Mouse (Mus musculus) intestine, embryonic 16.5 days (tissue): ENCODE measurements at regions not wholly inside any gene's neighbourhood (a gene's known extent, or its start where the extent isn't known, plus 50 kb on each side); places are given as distances from the start of the nearest gene placed in this dataset.

ENCODE experiments used
- ATAC-seq: fragments of 200-750 bp; cut with Nextera tagmentation; 2 replicates; pipeline ENCODE4 v1.8.0; 2017; ENCODE audit warnings: moderate TSS enrichment, moderate library complexity
- H3K27ac ChIP-seq: fragments of 300-500 bp; sonication (generic); 2 replicates; pipeline ENCODE4 v1.5.1; 2014; ENCODE audit warnings: mild to moderate bottlenecking, low read length
- H3K27me3 ChIP-seq: fragments of 300-500 bp; sonication (generic); replicated peaks from 2 replicates; pipeline ENCODE4 v1.6.1; 2014; ENCODE audit warnings: low read length, control low read depth, mixed read lengths; ENCODE audit not compliant: control insufficient read depth, insufficient read depth
- H3K36me3 ChIP-seq: fragments of 300-500 bp; sonication (generic); 2 replicates; pipeline ENCODE4 v1.6.1; 2014; ENCODE audit warnings: low read length, control low read depth; ENCODE audit not compliant: control insufficient read depth, insufficient read depth
- H3K4me1 ChIP-seq: fragments of 300-500 bp; sonication (generic); 2 replicates; pipeline ENCODE4 v1.6.1; 2014; ENCODE audit warnings: low read length, control low read depth, mixed read lengths; ENCODE audit not compliant: control insufficient read depth, insufficient read depth
- H3K4me2 ChIP-seq: fragments of 300-500 bp; sonication (generic); 2 replicates; pipeline ENCODE4 v1.6.1; 2014; ENCODE audit warnings: low read depth, low read length, control low read depth
- H3K4me3 ChIP-seq: fragments of 300-500 bp; sonication (generic); 2 replicates; pipeline ENCODE4 v1.5.1; 2014; ENCODE audit warnings: mild to moderate bottlenecking, low read length
- H3K9ac ChIP-seq: fragments of 300-500 bp; sonication (generic); 2 replicates; pipeline ENCODE4 v1.6.1; 2014; ENCODE audit warnings: low read depth, low read length
- H3K9me3 ChIP-seq: fragments of 300-500 bp; sonication (generic); 2 replicates; pipeline ENCODE4 v1.6.1; 2016; ENCODE audit warnings: low read length, control low read depth; ENCODE audit not compliant: control insufficient read depth
- WGBS: fragments of 180-500 bp; shearing (Covaris S2); extraction: QIAGEN DNeasy Blood & Tissue Kit; methylation state at CpG from one replicate; pipeline ENCODE4 v1.1.7; 2014; 5-methylcytosine and 5-hydroxymethylcytosine counted together

DNA sequence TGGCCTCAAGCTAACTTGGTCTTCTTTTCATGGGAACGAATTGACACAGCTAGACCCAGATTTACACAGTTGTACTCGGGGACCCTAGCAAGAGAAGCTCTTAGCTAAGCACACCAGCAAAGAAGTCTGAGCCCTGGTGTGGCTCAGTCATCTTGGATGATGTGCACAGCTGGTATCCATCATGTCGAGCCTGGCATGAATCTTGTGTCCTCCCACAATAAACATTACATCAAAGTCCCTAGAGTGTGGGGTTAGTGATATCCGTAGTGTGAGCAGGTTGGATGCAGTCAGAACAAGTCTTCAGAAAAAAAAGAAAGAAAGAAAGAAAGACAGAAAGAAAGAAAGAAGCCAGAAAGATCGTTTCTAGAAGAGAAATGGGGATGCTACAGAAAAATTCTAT, 52.1 kb upstream of the Hmcn1 start:
- H3K36me3 ChIP-seq = no peaks in the 10 kb centered on the region
- 57% methylated on average over 5 of the region's 5 CpGs for WGBS
- no peak for ATAC-seq

GRCm38 (mm10) chr1:151046626-151047025, 53.4 kb upstream of the Hmcn1 start:
- Histone ChIP-seq H3K27ac (no peak overlapping the region), H3K36me3 (no peaks in the 10 kb centered on the region), H3K27me3 (no peaks in the 10 kb centered on the region), H3K9me3 (no peaks in the 10 kb centered on the region), H3K9ac (no peak overlapping the region), H3K4me2 (no peak overlapping the region), H3K4me3 (no peak overlapping the region), H3K4me1 (no peaks in the 10 kb centered on the region)
- ATAC-seq = no peak
- WGBS = 51% methylated on average over 7 of the region's 7 CpGs

More for the DNA sequence above, 52.1 kb upstream of the Hmcn1 start:
- Histone ChIP-seq H3K4me1 (no peaks in the 10 kb centered on the region), H3K9me3 (no peaks in the 10 kb centered on the region), H3K27me3 (no peaks in the 10 kb centered on the region), H3K27ac (no peak overlapping the region), H3K4me2 (no peak overlapping the region), H3K4me3 (no peak overlapping the region), H3K9ac (no peak overlapping the region)

DNA sequence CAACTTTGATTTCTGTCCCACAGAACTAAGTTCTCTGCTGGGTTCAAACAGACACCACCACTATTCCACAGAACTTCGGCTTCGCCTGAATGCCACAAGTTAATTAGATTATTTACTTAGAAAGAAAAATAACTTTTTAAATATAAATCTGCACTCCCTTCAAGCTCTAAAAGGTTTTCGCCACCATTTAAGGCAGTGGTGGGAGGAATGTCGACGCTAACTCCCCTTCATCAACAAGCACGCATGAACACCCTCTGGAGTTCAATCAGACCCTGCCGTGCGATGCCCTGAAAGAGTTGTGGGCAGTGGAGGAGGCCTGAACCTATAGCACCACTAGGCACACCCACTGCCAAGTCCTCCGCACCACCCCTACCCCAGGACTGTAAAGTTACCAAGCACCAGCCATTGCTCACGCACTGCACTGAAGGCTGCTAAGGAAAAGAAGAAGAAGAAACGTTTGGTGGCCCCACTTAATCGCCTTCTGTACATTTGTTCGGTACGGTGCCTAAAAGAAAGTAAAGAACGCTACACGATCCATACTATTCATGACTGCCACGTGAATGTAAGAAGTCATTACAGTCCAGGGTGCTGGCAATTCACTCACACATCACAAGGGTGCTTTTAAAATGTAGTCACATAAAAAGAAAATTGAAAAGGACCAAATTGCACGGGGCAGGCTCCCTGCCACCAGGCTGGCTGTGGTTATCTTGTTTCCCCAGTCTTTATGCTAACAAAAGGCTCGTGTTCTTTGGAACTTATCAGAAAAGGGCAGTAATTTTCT, 56.7 kb upstream of the Hmcn1 start:
- 68% methylated on average over 19 of the region's 19 CpGs for WGBS
- no peak overlapping the region for H3K9ac ChIP-seq
- H3K36me3 ChIP-seq = no peaks in the 10 kb centered on the region
- peak; percentile 58 for ATAC-seq
- no peaks in the 10 kb centered on the region for H3K27me3 ChIP-seq
- H3K4me2 ChIP-seq = no peak overlapping the region
- H3K9me3 ChIP-seq = no peaks in the 10 kb centered on the region
- H3K4me3 ChIP-seq = no peak overlapping the region
- no peak overlapping the region for H3K27ac ChIP-seq
- H3K4me1 ChIP-seq = no peaks in the 10 kb centered on the region

DNA sequence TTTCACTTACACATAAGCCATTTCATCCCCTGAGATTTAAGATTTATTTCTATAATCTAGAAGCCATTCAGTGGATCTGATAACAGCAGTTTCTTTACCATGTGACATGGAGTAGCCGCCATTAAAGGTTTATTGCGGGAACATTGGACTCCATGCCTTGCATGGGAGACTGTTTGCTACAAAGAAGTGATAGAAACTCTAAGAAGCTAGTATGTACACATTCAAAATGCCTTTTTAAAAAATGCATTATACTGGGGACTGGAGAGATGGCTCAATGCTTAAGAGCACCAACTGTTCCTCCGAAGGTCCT, 57.2 kb upstream of the Hmcn1 start:
- H3K9me3 ChIP-seq = no peaks in the 10 kb centered on the region
- peak; percentile 62 for ATAC-seq
- H3K27ac ChIP-seq = no peak overlapping the region
- H3K9ac ChIP-seq = no peak overlapping the region
- no peaks in the 10 kb centered on the region for H3K27me3 ChIP-seq
- no peaks in the 10 kb centered on the region for H3K4me1 ChIP-seq
- no peaks in the 10 kb centered on the region for H3K36me3 ChIP-seq
- no peak overlapping the region for H3K4me2 ChIP-seq
- H3K4me3 ChIP-seq = no peak overlapping the region
- 72% methylated on average over 3 of the region's 3 CpGs for WGBS

DNA sequence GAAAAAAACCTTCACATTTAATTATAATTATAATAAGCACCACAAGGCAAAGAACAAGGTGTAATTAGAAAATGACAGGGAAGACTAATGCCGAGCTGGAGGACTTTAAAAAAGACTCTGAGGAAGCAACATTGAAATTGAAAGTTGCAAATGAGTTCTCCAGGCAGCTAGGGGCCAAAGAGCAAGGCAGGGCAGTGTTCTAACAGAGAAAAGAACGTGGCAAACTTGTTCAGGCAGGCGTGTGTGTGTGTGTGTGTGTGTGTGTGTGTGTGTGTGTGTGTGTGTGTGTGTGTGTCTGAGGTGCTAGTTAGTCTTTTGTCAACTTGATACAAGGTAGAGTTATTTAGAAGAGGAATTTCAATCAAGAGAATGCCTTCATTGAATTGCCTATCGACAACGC, 60.0 kb upstream of the Hmcn1 start:
- Histone ChIP-seq H3K4me3 (no peak overlapping the region), H3K4me2 (no peak overlapping the region), H3K9me3 (no peaks in the 10 kb centered on the region), H3K36me3 (no peaks in the 10 kb centered on the region), H3K4me1 (no peaks in the 10 kb centered on the region), H3K9ac (no peak overlapping the region), H3K27me3 (no peaks in the 10 kb centered on the region), H3K27ac (no peak overlapping the region)
- ATAC-seq = peak; percentile 64; the same call in 1 of the 2 replicates
- WGBS = 60% methylated on average over 5 of the region's 5 CpGs

GRCm38 (mm10) chr1:151055396-151055795, 62.2 kb upstream of the Hmcn1 start:
- ATAC-seq = no peak
- Histone ChIP-seq H3K4me2 (no peak overlapping the region), H3K27ac (no peak overlapping the region), H3K4me3 (no peak overlapping the region), H3K9ac (no peak overlapping the region), H3K9me3 (no peaks in the 10 kb centered on the region), H3K4me1 (no peaks in the 10 kb centered on the region), H3K27me3 (no peaks in the 10 kb centered on the region), H3K36me3 (no peaks in the 10 kb centered on the region)
- WGBS = 86% methylated on average over 6 of the region's 6 CpGs

- WGBS = 84% methylated on average over 4 of the region's 4 CpGs
Measured at GRCm38 (mm10) chr1:151059546-151060136, 66.4 kb upstream of the Hmcn1 start.

GRCm38 (mm10) chr1:151065090-151065567, 71.9 kb upstream of the Hmcn1 start:
- ATAC-seq = no peak
- H3K36me3 ChIP-seq = no peaks in the 10 kb centered on the region
- H3K4me1 ChIP-seq = no peaks in the 10 kb centered on the region
- no peaks in the 10 kb centered on the region for H3K27me3 ChIP-seq
- H3K4me3 ChIP-seq = no peak overlapping the region
- WGBS = 72% methylated on average over 9 of the region's 9 CpGs
- H3K9me3 ChIP-seq = no peaks in the 10 kb centered on the region
- no peak overlapping the region for H3K4me2 ChIP-seq
- no peak overlapping the region for H3K27ac ChIP-seq
- no peak overlapping the region for H3K9ac ChIP-seq

More at GRCm38 (mm10) chr1:151059546-151060136, 66.4 kb upstream of the Hmcn1 start:
- H3K9me3 ChIP-seq = no peaks in the 10 kb centered on the region
- H3K4me2 ChIP-seq = no peak overlapping the region
- no peaks in the 10 kb centered on the region for H3K4me1 ChIP-seq
- no peak overlapping the region for H3K9ac ChIP-seq
- no peaks in the 10 kb centered on the region for H3K27me3 ChIP-seq
- H3K4me3 ChIP-seq = no peak overlapping the region
- no peaks in the 10 kb centered on the region for H3K36me3 ChIP-seq
- H3K27ac ChIP-seq = no peak overlapping the region
- no peak for ATAC-seq

DNA sequence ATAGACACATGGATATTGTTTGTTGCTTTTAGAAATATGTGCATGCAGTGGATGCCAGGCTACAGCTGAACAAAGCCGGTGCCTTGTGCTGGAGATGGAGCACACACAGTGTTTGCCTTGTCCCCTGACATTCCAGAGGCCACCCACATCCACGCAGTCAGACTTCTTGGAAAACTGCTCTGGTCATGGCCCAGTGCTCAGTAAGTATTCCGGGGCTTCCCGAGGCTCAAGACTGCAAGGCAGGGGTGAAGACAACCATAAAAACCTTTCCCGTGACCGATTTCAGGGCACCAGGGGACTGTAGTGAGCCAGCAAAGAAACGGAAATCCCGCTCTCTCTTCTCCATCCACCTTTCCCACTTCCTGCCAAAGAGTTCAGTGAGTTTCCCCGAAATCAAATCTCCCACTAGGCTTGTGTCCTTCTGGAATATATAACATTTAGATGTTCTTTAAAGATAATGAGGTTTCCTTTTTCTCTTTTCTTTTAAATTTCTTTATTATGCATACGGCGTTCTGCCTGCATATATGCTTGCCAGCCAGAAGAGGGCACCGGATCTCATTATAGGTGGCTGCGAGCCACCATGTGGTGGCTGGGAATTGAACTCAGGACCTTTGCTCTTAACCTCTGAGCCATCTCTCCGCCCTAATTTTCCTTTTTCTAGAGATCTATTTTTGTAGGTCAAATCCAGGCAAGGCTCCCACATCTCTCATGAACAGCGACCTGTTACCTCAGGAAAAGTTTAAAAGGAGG, 73.3 kb upstream of the Hmcn1 start:
- H3K9ac ChIP-seq = no peak overlapping the region
- H3K4me1 ChIP-seq = no peaks in the 10 kb centered on the region
- no peak overlapping the region for H3K4me3 ChIP-seq
- no peak overlapping the region for H3K4me2 ChIP-seq
- no peaks in the 10 kb centered on the region for H3K9me3 ChIP-seq
- no peaks in the 10 kb centered on the region for H3K36me3 ChIP-seq
- H3K27ac ChIP-seq = no peak overlapping the region
- no peak for ATAC-seq
- H3K27me3 ChIP-seq = no peaks in the 10 kb centered on the region
- 73% methylated on average over 15 of the region's 15 CpGs for WGBS
